Mouse (Mus musculus) urinary bladder, adult 2 months (tissue): ENCODE results near the gene Sst. TPM values are rescaled to one million over a fixed set of nuclear protein-coding genes. Genes with fewer than 3 reads are reported as not detected.

Experiments used
- DNase-seq: peaks from one replicate; pipeline ENCODE4 v3.0.0; 2022; ENCODE audit warnings: low spot score
- polyA plus RNA-seq: library from polyadenylated mRNA; depleted of rRNA; stranded (reverse); fragments of >200 nt; gene quantifications from 2 replicates; pipeline ENCODE4 v1.2.3, GENCODE M21; 2012; rRNA removed

Gene Sst
- polyA plus RNA-seq, 1 experiment, result not detected

- DNase-seq, result no peak
These were observed 2.7 kb downstream of the Sst start for GRCm38 (mm10) chr16:23887910-23888579.

- no peak for DNase-seq
These were observed 5.7 kb downstream of the Sst start for GRCm38 (mm10) chr16:23885098-23885497.

GRCm38 (mm10) chr16:23855242-23855641 is 35.5 kb downstream of the Sst start:
- no peak for DNase-seq

GRCm38 (mm10) chr16:23849720-23850119 is 41.0 kb downstream of the Sst start:
- no peak for DNase-seq

GRCm38 (mm10) chr16:23849176-23849575 is 41.6 kb downstream of the Sst start:
- no peak for DNase-seq

GRCm38 (mm10) chr16:23844622-23845021 is 46.1 kb downstream of the Sst start:
- DNase-seq, result no peak

- no peak for DNase-seq
These were observed 48.1 kb downstream of the Sst start for GRCm38 (mm10) chr16:23842609-23843008.

Other genes with a start within 250 kb of the Sst start
- gene Rtp2, start 41.4 kb upstream of the Sst start, polyA plus RNA-seq, result not detected in 2 replicates
- gene Gm37419, start 97.5 kb upstream of the Sst start, polyA plus RNA-seq, result not detected in 2 replicates
- gene Bcl6, start 97.9 kb upstream of the Sst start, polyA plus RNA-seq, result 15.2 and 22.9 TPM in 2 replicates